Mouse (Mus musculus) midbrain, embryonic 15.5 days (tissue): ENCODE results near the gene Fastkd2. TPM values are rescaled to one million over a fixed set of nuclear protein-coding genes. Genes with fewer than 3 reads are reported as not detected.

ENCODE experiments used
- ATAC-seq: fragments of 200-750 bp; cut with Nextera tagmentation; replicated peaks from 2 replicates; pipeline ENCODE4 v1.8.0; 2017; ENCODE audit warnings: moderate TSS enrichment
- H3K27ac ChIP-seq: fragments of 300-500 bp; sonication (generic); 2 replicates; pipeline ENCODE4 v1.5.1; 2015; ENCODE audit warnings: mild to moderate bottlenecking, inconsistent platforms
- H3K27me3 ChIP-seq: fragments of 300-500 bp; sonication (generic); replicated peaks from 2 replicates; pipeline ENCODE4 v1.6.1; 2015; ENCODE audit warnings: inconsistent platforms
- H3K36me3 ChIP-seq: fragments of 300-500 bp; sonication (generic); replicated peaks from 2 replicates; pipeline ENCODE4 v1.6.1; 2015; ENCODE audit warnings: inconsistent platforms
- H3K4me1 ChIP-seq: fragments of 300-500 bp; sonication (generic); 2 replicates; pipeline ENCODE4 v1.6.1; 2015; ENCODE audit warnings: inconsistent platforms
- H3K4me2 ChIP-seq: fragments of 300-500 bp; sonication (generic); 2 replicates; pipeline ENCODE4 v1.6.1; 2015; ENCODE audit warnings: inconsistent platforms, mild to moderate bottlenecking, moderate library complexity
- H3K4me3 ChIP-seq: fragments of 300-500 bp; sonication (generic); 2 replicates; pipeline ENCODE4 v1.5.1; 2015; ENCODE audit warnings: mild to moderate bottlenecking, inconsistent platforms
- H3K9ac ChIP-seq: fragments of 300-500 bp; sonication (generic); 2 replicates; pipeline ENCODE4 v1.6.1; 2015; ENCODE audit warnings: mild to moderate bottlenecking, inconsistent platforms
- H3K9me3 ChIP-seq: fragments of 300-500 bp; sonication (generic); 2 replicates; pipeline ENCODE4 v1.6.1; 2016; ENCODE audit warnings: inconsistent platforms
- WGBS: fragments of 180-500 bp; shearing (Covaris S2); methylation state at CpG from one replicate; pipeline ENCODE4 v1.1.7; 2015; ENCODE audit warnings: mixed read lengths; 5-methylcytosine and 5-hydroxymethylcytosine counted together
- polyA plus RNA-seq: library from polyadenylated mRNA; unstranded; fragments of >200 nt; fragmentation: Nextera tagmentation; extraction: Ambion mirVana; gene quantifications from 2 replicates; pipeline ENCODE4 v1.2.1, GENCODE M21; 2015

The Fastkd2 gene
- polyA plus RNA-seq, 1 experiment from 2014 or later = 35.3 TPM

- peak; percentile 92 for ATAC-seq
- Histone ChIP-seq H3K9me3 (no peaks in the 10 kb centered on the region), H3K4me3 (no peak overlapping the region), H3K36me3 (no peaks in the 10 kb centered on the region), H3K27ac (peak overlapping the region; percentile 65), H3K4me2 (peak overlapping the region; percentile 25), H3K4me1 (peaks cover 32% of the 10 kb centered on the region), H3K9ac (0 out of 2 replicates have a peak overlapping the region, but pooled peaks have one; percentile 2), H3K27me3 (no peaks in the 10 kb centered on the region)
- 17% methylated on average over 7 of the region's 7 CpGs for WGBS
These were observed 39.9 kb downstream of the Fastkd2 start for GRCm38 (mm10) chr1:63770309-63770708.

DNA sequence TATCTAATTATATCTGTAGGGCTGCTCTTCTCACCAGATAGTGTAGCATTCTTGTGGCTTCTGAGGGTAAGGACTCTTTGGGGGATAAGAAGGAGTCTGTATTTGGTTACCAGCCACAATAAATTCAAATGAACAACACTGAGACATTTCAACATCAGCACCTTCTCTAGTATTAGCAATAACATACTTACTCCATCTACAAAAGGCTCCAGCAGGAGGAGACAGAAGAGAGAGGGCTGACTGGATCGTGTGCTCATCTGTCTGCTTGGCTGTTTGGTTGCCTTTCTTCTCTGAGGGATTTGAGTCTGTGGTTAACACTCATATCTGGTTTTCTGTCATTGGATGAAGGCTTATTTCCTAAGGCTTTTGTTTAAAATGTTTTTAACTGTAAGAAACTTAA lies 46.0 kb downstream of the Fastkd2 start:
- no peak for ATAC-seq
- WGBS = 49% methylated on average over 1 of the region's 1 CpGs

DNA sequence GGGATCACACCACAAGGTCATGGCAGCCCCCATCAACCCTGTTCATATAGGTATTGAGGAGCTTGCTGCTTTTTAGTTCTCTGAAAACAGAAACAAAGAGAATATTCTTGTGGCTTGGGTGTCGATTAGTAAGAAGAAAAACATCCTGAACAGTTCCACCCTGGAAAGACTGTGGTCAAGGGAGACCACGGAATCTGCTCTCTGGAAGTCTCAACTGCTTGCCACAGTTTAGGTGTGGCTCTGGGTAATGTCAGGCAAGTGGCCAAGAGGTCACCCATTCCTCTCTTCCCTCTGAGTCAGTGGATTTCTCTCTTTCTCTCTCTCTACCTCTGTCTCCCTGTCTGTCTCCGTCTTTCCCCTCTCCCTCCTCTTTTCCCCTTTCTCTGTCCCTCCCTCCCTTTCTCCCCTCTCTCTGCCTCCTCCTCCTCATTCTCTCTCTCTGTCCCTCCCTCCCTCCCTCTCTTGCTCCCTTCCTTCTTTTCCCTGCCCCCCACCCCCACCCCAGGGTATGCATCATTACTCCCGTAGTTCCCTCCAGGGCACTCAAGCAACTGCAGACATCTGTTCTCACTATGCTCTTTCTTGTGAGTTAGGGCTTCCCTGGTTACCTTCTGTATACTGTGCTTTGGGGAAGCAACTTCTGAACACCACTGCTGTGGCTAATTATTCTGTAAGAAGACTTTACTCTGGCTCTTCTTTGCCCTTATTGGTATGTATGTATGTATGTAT lies 46.7 kb downstream of the Fastkd2 start:
- no peak for ATAC-seq
- H3K36me3 ChIP-seq = no peaks in the 10 kb centered on the region
- no peak overlapping the region for H3K4me3 ChIP-seq
- no peaks in the 10 kb centered on the region for H3K4me1 ChIP-seq
- H3K9ac ChIP-seq = no peak overlapping the region
- H3K4me2 ChIP-seq = no peak overlapping the region
- no peaks in the 10 kb centered on the region for H3K9me3 ChIP-seq
- WGBS = 65% methylated on average over 4 of the region's 4 CpGs
- H3K27ac ChIP-seq = no peak overlapping the region
- no peaks in the 10 kb centered on the region for H3K27me3 ChIP-seq

More for the DNA sequence above, 46.0 kb downstream of the Fastkd2 start:
- Histone ChIP-seq H3K4me1 (no peaks in the 10 kb centered on the region), H3K9me3 (no peaks in the 10 kb centered on the region), H3K4me2 (no peak overlapping the region), H3K9ac (no peak overlapping the region), H3K4me3 (no peak overlapping the region), H3K27me3 (no peaks in the 10 kb centered on the region), H3K36me3 (no peaks in the 10 kb centered on the region), H3K27ac (no peak overlapping the region)

DNA sequence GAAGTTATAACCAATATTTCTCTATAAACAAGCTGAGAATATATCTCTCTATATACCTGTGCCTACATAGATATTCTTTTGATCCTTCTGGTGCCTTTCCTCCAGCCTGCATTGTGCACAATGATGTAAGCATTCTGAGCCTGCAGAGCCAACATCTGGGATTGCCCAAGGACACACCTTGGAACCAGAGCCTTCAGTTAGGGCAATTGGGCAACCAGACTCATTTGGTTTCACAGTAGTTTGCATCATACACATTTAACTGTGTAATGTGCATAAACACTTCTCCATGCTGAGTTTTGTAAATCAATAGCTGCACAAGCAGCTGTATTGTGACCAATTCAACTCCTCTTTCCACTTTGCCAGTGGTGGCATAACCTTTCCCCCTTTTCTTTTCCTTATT lies 63.9 kb downstream of the Fastkd2 start:
- ATAC-seq = no peak
- H3K4me2 ChIP-seq = no peak overlapping the region

More for the DNA sequence above, 63.9 kb downstream of the Fastkd2 start:
- Histone ChIP-seq H3K27ac (no peak overlapping the region), H3K27me3 (no peaks in the 10 kb centered on the region), H3K4me1 (no peaks in the 10 kb centered on the region), H3K9ac (no peak overlapping the region), H3K36me3 (no peaks in the 10 kb centered on the region), H3K4me3 (no peak overlapping the region), H3K9me3 (no peaks in the 10 kb centered on the region)

Other genes with a start within 250 kb of the Fastkd2 start
- gene Gm39653, start 114.6 kb upstream of the Fastkd2 start, polyA plus RNA-seq = not detected in 2 replicates
- gene Dytn, start 43.7 kb upstream of the Fastkd2 start, polyA plus RNA-seq = not detected in 2 replicates
- gene Mdh1b, start 296 bp upstream of the Fastkd2 start, polyA plus RNA-seq = 0.26 and 0.41 TPM in 2 replicates
- gene 4933402D24Rik, start 38.7 kb downstream of the Fastkd2 start, polyA plus RNA-seq = 0.22 and 0.49 TPM in 2 replicates